Mouse (Mus musculus): Measurements from ENCODE around the gene H2-Q6. TPM values are rescaled to one million over a fixed set of nuclear protein-coding genes. Genes with fewer than 3 reads are reported as not detected.
A peak's percentile ranks its signal among the peaks of the same experiment; 100 is the strongest.
"Not testable (repeated sequence)": the region's sequence is repeated elsewhere in the genome, so short reads cannot be mapped to it uniquely, and the experiment has no call there.

The H2-Q6 gene
- polyA plus RNA-seq, 1 experiment, result 38.8 TPM

DNA sequence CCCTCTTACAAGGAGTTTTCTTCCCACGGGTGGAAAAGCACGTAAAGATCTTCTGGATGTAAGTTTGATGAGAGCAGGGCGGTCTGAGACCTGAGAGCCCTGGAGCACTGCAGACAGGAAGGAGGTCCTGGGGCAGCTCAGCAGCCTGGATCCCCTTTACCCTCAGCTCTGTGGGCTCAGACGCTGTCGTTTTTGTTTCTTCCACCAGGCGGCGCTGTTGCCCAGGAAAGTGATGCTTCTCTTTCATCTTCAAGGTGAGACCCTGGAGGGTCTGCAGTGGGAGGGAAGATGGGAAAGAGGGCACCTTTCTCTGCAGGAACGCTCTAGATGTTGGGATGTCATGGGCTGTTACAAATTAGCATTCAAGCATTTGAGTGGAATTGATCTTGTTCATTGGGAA lies 10.2 kb downstream of the H2-Q6 start:
- not testable (repeated sequence) for DNase-seq (ENCODE audit: low spot score)

GRCm38 (mm10) chr17:35435577-35435976 lies 10.9 kb downstream of the H2-Q6 start:
- not testable (repeated sequence) for DNase-seq (ENCODE audit: low spot score)

- DNase-seq (ENCODE audit: low spot score), result not testable (repeated sequence)
Measured at GRCm38 (mm10) chr17:35437386-35437936, 12.8 kb downstream of the H2-Q6 start.

DNA sequence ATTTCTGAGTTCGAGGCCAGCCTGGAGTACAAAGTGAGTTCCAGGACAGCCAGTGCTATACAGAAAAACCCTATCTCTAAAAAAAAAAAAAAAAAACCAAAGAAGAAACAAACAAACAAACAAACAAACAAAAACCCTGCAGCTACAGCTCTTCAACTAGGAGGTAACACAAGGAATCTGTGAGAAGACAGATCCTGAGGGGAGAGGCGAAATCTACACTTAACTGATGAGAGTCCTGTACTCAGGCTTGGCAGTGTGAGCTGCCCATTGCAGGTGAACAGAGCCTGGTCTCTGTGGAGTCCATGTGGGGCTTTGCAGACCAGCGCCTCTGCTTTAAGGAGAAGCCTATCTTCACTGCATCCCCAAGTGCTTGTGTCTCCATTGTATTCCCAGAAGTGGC lies 13.7 kb downstream of the H2-Q6 start:
- not testable (repeated sequence) for DNase-seq (ENCODE audit: low spot score)

GRCm38 (mm10) chr17:35438885-35439284 lies 14.2 kb downstream of the H2-Q6 start, which contains the start of gene H2-Q7:
H2-Q7 (plus strand) TSS chr17:35439155.
- peak; percentile 43 for DNase-seq (ENCODE audit: low spot score)

- peak; percentile 36 for DNase-seq (ENCODE audit: low spot score)
Measured at GRCm38 (mm10) chr17:35439295-35439747, 14.7 kb downstream of the H2-Q6 start.

DNA sequence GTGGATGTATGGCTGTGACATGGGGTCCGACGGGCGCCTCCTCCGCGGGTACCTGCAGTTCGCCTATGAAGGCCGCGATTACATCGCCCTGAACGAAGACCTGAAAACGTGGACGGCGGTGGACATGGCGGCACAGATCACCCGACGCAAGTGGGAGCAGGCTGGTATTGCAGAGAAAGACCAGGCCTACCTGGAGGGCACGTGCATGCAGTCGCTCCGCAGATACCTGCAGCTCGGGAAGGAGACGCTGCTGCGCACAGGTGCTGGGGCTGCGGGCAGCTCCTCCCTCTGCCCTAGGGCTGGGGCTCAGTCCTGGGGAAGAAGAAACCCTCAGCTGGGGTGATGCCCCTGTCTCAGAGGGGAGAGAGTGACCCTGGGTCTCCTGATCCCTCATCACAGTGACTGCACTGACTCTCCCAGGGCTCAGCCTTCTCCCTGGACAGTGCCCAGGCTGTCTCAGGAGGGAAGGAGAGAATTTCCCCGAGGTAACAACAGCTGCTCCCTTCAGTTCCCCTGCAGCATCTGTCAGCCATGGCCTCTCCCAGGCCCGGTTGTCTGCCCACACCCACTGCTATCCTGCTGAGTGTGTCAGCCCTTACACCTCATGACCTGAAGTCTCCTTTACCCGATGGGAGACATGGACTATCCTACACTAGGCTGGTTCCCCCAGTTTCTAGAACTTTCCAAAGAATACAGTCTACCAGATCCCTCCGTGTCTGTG lies 15.4 kb downstream of the H2-Q6 start:
- peak; percentile 21 for DNase-seq (ENCODE audit: low spot score)

GRCm38 (mm10) chr17:35442376-35442775 lies 17.7 kb downstream of the H2-Q6 start:
- not testable (repeated sequence) for DNase-seq (ENCODE audit: low spot score)

- not testable (repeated sequence) for DNase-seq (ENCODE audit: low spot score)
Measured at GRCm38 (mm10) chr17:35444510-35444909, 19.9 kb downstream of the H2-Q6 start.

DNA sequence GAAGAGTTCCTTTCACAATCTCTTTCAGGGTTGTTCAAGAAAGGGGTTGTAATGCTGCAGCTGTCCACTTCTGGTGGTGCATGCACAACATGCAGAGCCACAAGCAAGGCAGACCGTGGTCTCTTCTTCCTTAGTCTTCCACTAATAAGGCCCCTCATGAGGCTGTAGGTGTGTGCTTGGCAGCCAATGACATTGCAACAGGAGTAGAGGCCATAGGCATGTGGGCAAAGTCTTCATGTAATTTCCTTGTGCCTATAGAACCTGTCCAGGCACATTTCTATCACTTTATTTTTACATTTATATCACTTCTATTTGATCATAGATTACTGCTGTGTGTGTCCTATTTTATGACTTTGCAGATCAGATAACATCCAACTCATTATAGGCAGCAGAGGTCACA lies 33.6 kb downstream of the H2-Q6 start:
- not testable (repeated sequence) for DNase-seq (ENCODE audit: low spot score)

DNA sequence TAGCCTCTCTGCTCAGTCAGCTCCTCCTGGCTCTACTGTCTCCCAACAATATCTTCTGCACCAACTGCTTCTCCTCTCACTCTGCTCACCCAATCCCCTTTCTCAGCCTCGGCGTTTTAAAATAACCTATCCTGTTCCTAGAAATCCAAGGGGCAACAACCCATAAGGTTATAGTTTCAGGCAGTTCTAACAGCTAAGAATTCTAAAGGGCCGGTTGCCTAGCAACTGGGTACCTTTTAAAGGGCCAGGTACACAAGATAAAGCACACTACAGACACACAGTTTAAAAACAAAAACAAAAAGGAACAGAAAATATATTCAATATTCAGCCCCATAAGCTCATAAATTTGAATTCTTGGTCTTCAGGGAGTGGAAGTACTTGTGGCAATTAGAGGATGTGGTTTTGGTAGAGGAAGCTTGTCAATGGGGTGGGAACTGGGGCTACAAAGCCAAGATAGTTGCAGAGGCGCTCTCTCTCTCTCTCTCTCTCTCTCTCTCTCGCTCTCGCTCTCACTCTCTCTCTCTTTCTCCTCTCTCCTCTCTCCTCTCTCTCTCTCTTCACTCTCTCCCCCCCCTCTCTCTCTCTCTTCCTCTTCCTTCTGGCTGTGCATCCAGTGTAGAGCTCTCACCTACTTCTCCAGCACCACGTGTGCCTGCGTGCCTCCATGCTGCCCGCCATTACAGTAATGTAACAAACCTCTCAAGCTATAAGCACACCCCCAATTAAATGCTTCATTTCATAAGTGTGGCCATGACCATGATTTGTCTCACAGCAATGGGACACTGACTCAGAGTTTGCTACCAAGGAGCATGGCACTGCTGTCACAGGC lies 36.1 kb downstream of the H2-Q6 start:
- not testable (repeated sequence) for DNase-seq (ENCODE audit: low spot score)

DNA sequence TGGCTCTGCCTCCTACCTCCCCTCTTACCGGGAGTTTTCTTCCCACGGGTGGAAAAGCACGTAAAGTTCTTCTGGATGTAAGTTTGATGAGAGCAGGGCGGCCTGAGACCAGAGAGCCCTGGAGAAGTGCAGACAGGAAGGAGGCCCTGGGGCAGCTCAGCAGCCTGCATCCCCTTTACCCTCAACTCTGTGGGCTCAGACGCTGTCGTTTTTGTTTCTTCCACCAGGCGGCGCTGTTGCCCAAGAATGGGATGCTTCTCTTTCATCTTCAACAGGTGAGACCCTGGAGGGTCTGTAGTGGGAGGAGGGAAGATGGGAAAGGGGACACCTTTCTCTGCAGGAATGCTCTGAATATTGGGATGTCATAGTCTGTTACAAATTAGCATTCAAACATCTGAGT lies 41.0 kb downstream of the H2-Q6 start:
- DNase-seq (ENCODE audit: low spot score), result not testable (repeated sequence)

GRCm38 (mm10) chr17:35468936-35469335 lies 44.3 kb downstream of the H2-Q6 start:
- not testable (repeated sequence) for DNase-seq (ENCODE audit: low spot score)

DNA sequence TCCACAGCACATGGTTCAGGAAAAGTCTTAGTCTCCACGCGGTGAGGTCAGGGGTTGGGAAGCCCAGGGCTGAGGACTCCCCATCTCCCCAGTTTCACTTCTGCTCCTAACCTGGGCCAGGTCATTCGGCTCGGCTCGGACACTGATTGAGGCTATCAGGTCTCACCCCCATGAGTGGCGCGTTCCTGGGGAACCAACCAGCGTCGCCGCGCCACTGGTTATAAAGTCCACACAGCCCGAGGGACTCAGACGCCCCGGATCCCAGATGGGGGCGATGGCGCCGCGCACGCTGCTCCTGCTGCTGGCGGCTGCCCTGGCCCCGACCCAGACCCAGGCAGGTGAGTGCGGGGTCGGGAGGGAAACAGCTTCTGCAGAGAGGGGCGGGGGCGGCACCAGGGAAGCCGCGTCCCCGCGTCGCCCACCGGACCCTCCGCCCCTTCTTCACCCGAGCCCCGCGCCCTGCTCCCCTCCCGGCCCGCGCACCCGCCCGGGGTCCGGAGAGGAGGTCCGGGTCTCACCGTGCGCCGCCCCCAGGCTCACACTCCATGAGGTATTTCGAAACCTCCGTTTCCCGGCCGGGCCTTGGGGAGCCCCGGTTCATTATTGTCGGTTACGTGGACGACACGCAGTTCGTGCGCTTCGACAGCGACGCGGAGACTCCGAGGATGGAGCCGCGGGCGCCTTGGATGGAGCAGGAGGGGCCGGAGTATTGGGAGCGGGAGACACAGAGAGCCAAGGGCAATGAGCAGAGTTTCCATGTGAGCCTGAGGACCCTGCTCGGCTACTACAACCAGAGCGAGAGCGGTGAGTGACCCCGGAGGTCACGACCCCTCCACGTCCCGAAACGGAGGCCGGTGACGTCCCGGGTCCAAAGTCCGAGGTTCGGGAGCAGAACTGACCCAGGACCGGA lies 45.4 kb downstream of the H2-Q6 start, which contains the start of gene H2-Q10:
H2-Q10 (plus strand) TSS at position 248 of the 910 bp plus-strand sequence.
- no peak for DNase-seq (ENCODE audit: low spot score)

Other genes with a start within 250 kb of the H2-Q6 start
- gene Aif1, start 248.8 kb upstream of the H2-Q6 start, polyA plus RNA-seq (2012; rRNA removed), result 11.2 and 13.3 TPM in 2 replicates
- 20.4 and 23.0 TPM in 2 replicates for gene Lst1, start 236.4 kb upstream of the H2-Q6 start, polyA plus RNA-seq (2012; rRNA removed)
- gene Ltb, start 230.4 kb upstream of the H2-Q6 start, polyA plus RNA-seq (2012; rRNA removed), result 2.6 and 3.5 TPM in 2 replicates
- 0.55 and 0.83 TPM in 2 replicates for gene Tnf, start 222.8 kb upstream of the H2-Q6 start, polyA plus RNA-seq (2012; rRNA removed)
- 0.29 and 0.43 TPM in 2 replicates for gene Lta, start 219.5 kb upstream of the H2-Q6 start, polyA plus RNA-seq (2012; rRNA removed)
- gene Gm16181, start 204.0 kb upstream of the H2-Q6 start, polyA plus RNA-seq (2012; rRNA removed), result 0.18 TPM in 1 of 2 replicates, not detected in the other
- 11.9 and 14.5 TPM in 2 replicates for gene Atp6v1g2, start 191.2 kb upstream of the H2-Q6 start, polyA plus RNA-seq (2012; rRNA removed)
- 14.0 and 15.4 TPM in 2 replicates for gene Nfkbil1, start 189.1 kb upstream of the H2-Q6 start, polyA plus RNA-seq (2012; rRNA removed)
- gene Ddx39b, start 183.1 kb upstream of the H2-Q6 start, polyA plus RNA-seq (2012; rRNA removed), result 314 and 350 TPM in 2 replicates
- 589 and 606 TPM in 2 replicates for gene H2-D1, start 162.1 kb upstream of the H2-Q6 start, polyA plus RNA-seq (2012; rRNA removed)
- 0.19 TPM in 2 replicates for gene H2-Q1, start 104.4 kb upstream of the H2-Q6 start, polyA plus RNA-seq (2012; rRNA removed)
- 3.0 and 3.4 TPM in 2 replicates for gene H2-Q2, start 82.6 kb upstream of the H2-Q6 start, polyA plus RNA-seq (2012; rRNA removed)
- 69.6 and 78.7 TPM in 2 replicates for gene H2-Q4, start 45.2 kb upstream of the H2-Q6 start, polyA plus RNA-seq (2012; rRNA removed)
- 56.1 and 64.7 TPM in 2 replicates for gene H2-Q7, start 14.3 kb downstream of the H2-Q6 start, polyA plus RNA-seq (2012; rRNA removed)
- 0.80 and 1.4 TPM in 2 replicates for gene H2-Q10, start 45.2 kb downstream of the H2-Q6 start, polyA plus RNA-seq (2012; rRNA removed)
- gene Pou5f1, start 81.2 kb downstream of the H2-Q6 start, polyA plus RNA-seq (2012; rRNA removed), result not detected in 2 replicates
- 9.6 and 11.5 TPM in 2 replicates for gene Tcf19, start 92.0 kb downstream of the H2-Q6 start, polyA plus RNA-seq (2012; rRNA removed)
- gene Cchcr1, start 92.2 kb downstream of the H2-Q6 start, polyA plus RNA-seq (2012; rRNA removed), result 15.3 and 16.2 TPM in 2 replicates
- gene Psors1c2, start 108.4 kb downstream of the H2-Q6 start, polyA plus RNA-seq (2012; rRNA removed), result 0.12 and 0.15 TPM in 2 replicates
- 0.56 and 1.1 TPM in 2 replicates for gene Cdsn, start 127.3 kb downstream of the H2-Q6 start, polyA plus RNA-seq (2012; rRNA removed)
- not detected in 2 replicates for gene 2300002M23Rik, start 142.6 kb downstream of the H2-Q6 start, polyA plus RNA-seq (2012; rRNA removed)
- gene Sfta2, start 176.7 kb downstream of the H2-Q6 start, polyA plus RNA-seq (2012; rRNA removed), result not detected in 2 replicates
- not detected in 2 replicates for gene Gm9573, start 201.8 kb downstream of the H2-Q6 start, polyA plus RNA-seq (2012; rRNA removed)
- gene Mucl3, start 218.8 kb downstream of the H2-Q6 start, polyA plus RNA-seq (2012; rRNA removed), result 0.04 and 0.07 TPM in 2 replicates
- 21.3 and 21.8 TPM in 2 replicates for gene Vars2, start 242.7 kb downstream of the H2-Q6 start, polyA plus RNA-seq (2012; rRNA removed)
- 19.8 and 22.4 TPM in 2 replicates for gene Gtf2h4, start 248.9 kb downstream of the H2-Q6 start, polyA plus RNA-seq (2012; rRNA removed)